Mouse (Mus musculus) inflammation-experienced regulatory T-cells, adult 6 months (primary cell): Measurements from ENCODE around the gene 4933416C03Rik. TPM values are rescaled to one million over a fixed set of nuclear protein-coding genes. Genes with fewer than 3 reads are reported as not detected.

Experiments used
- ATAC-seq: one replicate; pipeline ENCODE4 v1.8.0; 2017
- polyA plus RNA-seq, 3 experiments: library from polyadenylated mRNA; unstranded; fragments of 100-300 nt; shearing (Covaris generic); gene quantifications; one replicate each; pipeline ENCODE4 v1.2.1; 2017

4933416C03Rik gene
- under 1 TPM in 1 of 3 experiments, not detected in 2; 0.56 TPM for polyA plus RNA-seq

GRCm38 (mm10) chr10:116113867-116114474, at the start of gene 4933416C03Rik:
TSS of gene 4933416C03Rik (minus strand) at chr10:116113917.
- no peak for ATAC-seq

- ATAC-seq = no peak
Observed at GRCm38 (mm10) chr10:116162338-116162737, 48.6 kb upstream of the 4933416C03Rik start.

- no peak for ATAC-seq
Observed at GRCm38 (mm10) chr10:116156699-116157098, 43.0 kb upstream of the 4933416C03Rik start.

- ATAC-seq = no peak
Observed at GRCm38 (mm10) chr10:116154707-116155106, 41.0 kb upstream of the 4933416C03Rik start.

GRCm38 (mm10) chr10:116146091-116146490, 32.4 kb upstream of the 4933416C03Rik start:
- no peak for ATAC-seq

GRCm38 (mm10) chr10:116143684-116144083, 30.0 kb upstream of the 4933416C03Rik start:
- ATAC-seq = no peak

- no peak for ATAC-seq
Observed at GRCm38 (mm10) chr10:116140226-116140625, 26.5 kb upstream of the 4933416C03Rik start.

GRCm38 (mm10) chr10:116135187-116135586, 21.5 kb upstream of the 4933416C03Rik start:
- ATAC-seq = no peak

- ATAC-seq = no peak
Observed at GRCm38 (mm10) chr10:116132233-116132632, 18.5 kb upstream of the 4933416C03Rik start.

GRCm38 (mm10) chr10:116131223-116131622, 17.5 kb upstream of the 4933416C03Rik start:
- ATAC-seq = no peak

GRCm38 (mm10) chr10:116130401-116130800, 16.7 kb upstream of the 4933416C03Rik start:
- no peak for ATAC-seq

- ATAC-seq = no peak
Observed at GRCm38 (mm10) chr10:116125364-116125763, 11.6 kb upstream of the 4933416C03Rik start.

- no peak for ATAC-seq
Observed at GRCm38 (mm10) chr10:116123808-116124207, 10.1 kb upstream of the 4933416C03Rik start.

- no peak for ATAC-seq
Observed at GRCm38 (mm10) chr10:116121463-116121862, 7.7 kb upstream of the 4933416C03Rik start.

- no peak for ATAC-seq
Observed at GRCm38 (mm10) chr10:116117060-116117459, 3.3 kb upstream of the 4933416C03Rik start.

- ATAC-seq = no peak
Observed at GRCm38 (mm10) chr10:116115881-116116677, 2.4 kb upstream of the 4933416C03Rik start.

GRCm38 (mm10) chr10:116112868-116113267, 849 bp downstream of the 4933416C03Rik start:
- no peak for ATAC-seq

- ATAC-seq = no peak
Observed at GRCm38 (mm10) chr10:116108730-116109129, 5.0 kb downstream of the 4933416C03Rik start.

- ATAC-seq = no peak
Observed at GRCm38 (mm10) chr10:116108176-116108575, 5.5 kb downstream of the 4933416C03Rik start.

GRCm38 (mm10) chr10:116098470-116098869, 15.2 kb downstream of the 4933416C03Rik start:
- no peak for ATAC-seq

GRCm38 (mm10) chr10:116096466-116096865, 17.3 kb downstream of the 4933416C03Rik start:
- no peak for ATAC-seq

- ATAC-seq = no peak
Observed at GRCm38 (mm10) chr10:116083965-116084364, 29.8 kb downstream of the 4933416C03Rik start.

- ATAC-seq = no peak
Observed at GRCm38 (mm10) chr10:116080841-116081240, 32.9 kb downstream of the 4933416C03Rik start.

GRCm38 (mm10) chr10:116079396-116079795, 34.3 kb downstream of the 4933416C03Rik start:
- ATAC-seq = no peak
